Mouse (Mus musculus): ENCODE results near the gene Prl3d1. TPM values are rescaled to one million over a fixed set of nuclear protein-coding genes. Genes with fewer than 3 reads are reported as not detected.

Prl3d1 gene
- polyA plus RNA-seq (2012; fragmentation: generic; extraction: Trizol) = not detected

DNA sequence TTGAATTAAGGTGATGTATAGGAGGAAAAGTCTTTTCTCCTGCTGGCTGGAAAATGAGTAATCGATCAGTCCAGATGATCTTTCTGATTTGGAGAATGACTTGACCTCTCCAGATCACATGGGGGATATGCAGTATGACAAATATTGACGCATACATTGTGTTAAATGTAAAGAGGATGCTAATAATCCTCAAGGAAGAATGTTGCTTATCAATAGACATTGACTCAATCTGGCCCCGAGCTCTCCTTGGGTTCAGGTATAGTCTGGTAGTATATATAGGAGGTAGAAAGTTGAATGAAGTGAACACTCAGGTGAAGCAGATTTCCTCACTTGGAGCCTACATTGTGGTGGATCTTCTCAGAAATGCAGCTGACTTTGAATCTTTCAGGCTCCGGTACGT is at the start of gene Prl3d1:
TSS of gene Prl3d1 (plus strand) at position 301 of the 400 bp plus-strand sequence.

DNA sequence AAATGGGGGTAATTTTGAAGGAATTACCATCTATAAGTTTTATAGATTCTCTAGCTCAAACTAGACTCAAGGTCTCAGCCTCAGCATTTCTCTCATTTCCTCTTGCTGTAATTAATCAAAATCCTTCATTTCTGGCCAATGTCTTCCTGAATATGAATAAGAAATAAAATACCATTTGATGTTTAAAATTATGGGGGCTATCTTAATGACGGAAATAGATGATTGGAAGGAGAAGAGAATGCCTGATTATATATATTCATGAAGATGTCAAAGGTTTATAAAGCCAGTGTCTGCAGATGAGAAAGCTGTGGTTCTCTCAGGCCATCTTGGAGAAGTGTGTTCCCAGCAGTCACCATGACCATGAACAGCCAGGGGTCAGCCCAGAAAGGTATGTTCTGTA is 36.7 kb upstream of the Prl3d1 start, which contains the start of gene Prl:
TSS of gene Prl (plus strand) at position 301 of the 400 bp plus-strand sequence.

DNA sequence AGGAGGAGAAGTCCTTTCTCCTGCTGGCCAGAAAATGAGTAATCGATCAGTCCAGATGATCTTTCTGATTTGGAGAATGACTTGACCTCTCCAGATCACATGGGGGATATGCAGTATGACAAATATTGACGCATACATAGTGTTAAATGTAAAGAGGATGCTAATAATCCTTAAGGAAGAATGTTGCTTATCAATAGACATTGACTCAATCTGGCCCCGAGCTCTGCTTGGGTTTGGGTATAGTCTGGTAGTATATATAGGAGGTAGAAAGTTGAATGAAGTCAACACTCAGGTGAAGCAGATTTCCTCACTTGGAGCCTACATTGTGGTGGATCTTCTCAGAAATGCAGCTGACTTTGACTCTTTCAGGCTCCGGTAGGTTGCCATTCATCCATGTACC is 27.4 kb downstream of the Prl3d1 start, which contains the start of gene Prl3d2:
TSS of gene Prl3d2 (plus strand) at position 301 of the 400 bp plus-strand sequence.

Other genes starting within 250 kb of the Prl3d1 start
- not detected for gene Prl, start 36.6 kb upstream of the Prl3d1 start, polyA plus RNA-seq (2012; fragmentation: generic; extraction: Trizol)
- not detected for gene Prl3d2, start 27.5 kb downstream of the Prl3d1 start, polyA plus RNA-seq (2012; fragmentation: generic; extraction: Trizol)
- not detected for gene Prl3d3, start 62.6 kb downstream of the Prl3d1 start, polyA plus RNA-seq (2012; fragmentation: generic; extraction: Trizol)
- not detected for gene Prl3c1, start 102.5 kb downstream of the Prl3d1 start, polyA plus RNA-seq (2012; fragmentation: generic; extraction: Trizol)
- gene Prl3b1, start 147.7 kb downstream of the Prl3d1 start, polyA plus RNA-seq (2012; fragmentation: generic; extraction: Trizol) = not detected
- gene Prl3a1, start 165.2 kb downstream of the Prl3d1 start, polyA plus RNA-seq (2012; fragmentation: generic; extraction: Trizol) = not detected
- not detected for gene Prl6a1, start 218.4 kb downstream of the Prl3d1 start, polyA plus RNA-seq (2012; fragmentation: generic; extraction: Trizol)

All from C3H10T1/2 (cell line).